Mouse (Mus musculus) retina, postnatal 1 day (tissue): ENCODE results near the gene Cela3a.
"Not testable (repeated sequence)": the region's sequence is repeated elsewhere in the genome, so short reads cannot be mapped to it uniquely, and the experiment has no call there.

Experiments
- DNase-seq: peaks from one replicate; pipeline ENCODE4 v3.0.0-alpha.2; 2012

Cela3a gene

DNA sequence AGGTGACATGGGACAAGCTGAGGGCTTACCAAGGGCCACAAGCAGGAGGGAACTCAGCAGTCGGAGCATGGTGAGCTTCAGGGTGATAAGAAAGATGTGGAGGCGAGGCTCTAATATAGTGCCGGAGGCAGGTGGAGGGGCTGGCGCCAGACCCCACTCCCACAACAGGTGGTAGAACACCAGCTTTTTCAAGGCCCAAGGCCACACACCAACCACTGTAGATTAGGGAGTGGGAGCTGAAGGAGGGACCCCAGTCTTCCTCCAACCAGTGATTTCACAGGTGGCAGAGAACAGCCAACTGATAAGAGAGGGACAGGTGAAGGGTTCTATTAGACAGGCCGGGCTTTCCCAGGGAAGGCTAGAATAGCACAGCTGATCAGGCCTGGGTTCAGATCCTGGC, at the start of gene Cela3a:
Cela3a (minus strand) TSS at position 101 of the 400 bp plus-strand sequence.
- DNase-seq: no peak

DNA sequence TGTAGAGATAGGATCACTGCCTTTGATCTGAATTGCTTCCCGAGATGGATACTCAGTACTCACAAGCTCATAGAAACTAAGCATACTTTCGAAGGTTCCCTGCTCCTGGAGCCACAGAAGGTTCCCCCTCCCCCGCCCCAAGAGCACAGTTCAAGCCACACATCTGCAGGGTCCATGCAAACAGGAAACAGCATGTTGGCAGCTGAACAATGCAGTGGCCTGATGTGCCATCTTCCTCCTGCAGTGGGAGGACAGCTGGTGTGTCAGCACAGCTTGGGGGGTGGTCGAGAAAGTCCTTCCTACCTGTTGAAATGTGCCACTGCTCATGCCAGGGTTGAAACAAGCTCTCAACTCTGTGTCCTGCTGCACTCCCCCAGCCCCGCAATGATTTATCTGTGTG, 49.3 kb upstream of the Cela3a start:
- DNase-seq: no peak

DNA sequence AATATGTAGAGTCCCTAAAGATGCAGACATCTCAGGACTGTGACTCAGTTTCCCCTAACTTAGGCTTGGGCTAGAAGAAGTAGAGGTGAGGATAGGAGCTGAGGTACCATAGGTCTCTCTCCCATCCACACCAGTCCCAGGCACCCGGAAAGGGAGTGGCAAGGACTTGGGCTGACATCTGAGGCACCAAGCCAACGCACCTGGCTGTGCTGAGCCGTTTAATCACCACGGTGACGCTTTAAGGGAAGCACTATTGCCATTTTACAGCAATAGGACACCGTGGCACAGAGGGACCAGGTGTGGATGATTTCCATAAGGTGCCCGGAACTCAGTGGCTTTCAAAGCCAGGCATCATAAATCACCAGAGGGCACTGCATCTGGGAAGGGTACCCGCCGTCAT, 48.7 kb upstream of the Cela3a start:
- no peak for DNase-seq

DNA sequence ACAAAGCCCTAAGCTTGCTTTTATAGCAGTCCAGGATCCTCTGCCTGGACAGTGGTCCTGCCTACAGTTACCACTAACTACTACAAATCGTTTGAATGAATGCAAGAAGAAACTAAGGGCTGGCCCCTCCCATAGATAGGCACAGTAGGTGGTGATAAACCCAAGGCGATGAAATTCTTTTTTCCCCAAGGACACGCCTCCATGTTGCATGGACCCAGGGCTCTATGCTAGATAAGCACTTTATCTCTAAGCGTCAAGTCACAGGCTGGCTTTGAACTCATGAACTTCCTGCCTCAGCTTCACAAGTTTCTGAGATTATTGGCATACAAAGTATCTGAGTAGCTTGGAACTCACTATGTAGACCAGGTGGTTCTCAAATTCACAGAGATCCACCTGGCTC, 47.7 kb upstream of the Cela3a start:
- no peak for DNase-seq

DNA sequence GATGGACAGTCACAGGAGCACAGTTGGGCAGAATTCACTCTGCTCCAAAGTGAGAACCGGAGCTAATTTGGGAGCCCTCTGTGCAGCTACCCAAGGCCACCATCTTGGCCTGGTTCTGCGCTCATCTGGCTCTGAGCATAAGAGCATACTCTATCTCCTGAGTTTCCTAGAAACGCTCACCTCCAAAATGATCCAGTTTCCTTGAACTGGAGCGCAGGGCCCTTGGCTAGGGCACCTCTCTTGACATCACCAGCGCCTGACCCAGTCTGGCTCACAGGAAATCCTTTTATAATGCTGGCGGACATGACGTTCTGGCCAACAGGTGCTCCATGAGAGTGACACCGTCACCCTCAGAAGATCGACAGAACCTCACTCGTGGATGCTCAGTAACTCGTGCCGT, 47.0 kb upstream of the Cela3a start:
- no peak for DNase-seq

DNA sequence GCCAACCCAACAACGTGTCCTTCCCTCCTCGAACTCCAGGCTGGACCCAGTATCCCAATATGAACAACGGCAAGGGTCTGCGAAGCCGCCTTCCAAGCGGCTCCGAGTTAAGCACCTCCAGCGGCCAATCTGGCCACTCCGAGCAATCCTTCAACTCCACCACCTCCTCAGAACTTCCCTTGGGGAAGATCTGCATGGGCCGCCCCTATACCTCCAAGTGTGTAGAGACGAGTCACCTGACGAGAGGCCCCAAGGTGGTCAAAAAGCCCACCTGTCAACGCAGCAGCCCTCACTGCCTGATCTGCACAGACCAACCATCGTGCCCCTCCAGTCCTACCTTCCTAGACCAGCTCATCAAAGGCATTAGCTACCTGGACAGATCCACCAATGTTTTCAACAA, 45.0 kb upstream of the Cela3a start:
- no peak for DNase-seq

DNA sequence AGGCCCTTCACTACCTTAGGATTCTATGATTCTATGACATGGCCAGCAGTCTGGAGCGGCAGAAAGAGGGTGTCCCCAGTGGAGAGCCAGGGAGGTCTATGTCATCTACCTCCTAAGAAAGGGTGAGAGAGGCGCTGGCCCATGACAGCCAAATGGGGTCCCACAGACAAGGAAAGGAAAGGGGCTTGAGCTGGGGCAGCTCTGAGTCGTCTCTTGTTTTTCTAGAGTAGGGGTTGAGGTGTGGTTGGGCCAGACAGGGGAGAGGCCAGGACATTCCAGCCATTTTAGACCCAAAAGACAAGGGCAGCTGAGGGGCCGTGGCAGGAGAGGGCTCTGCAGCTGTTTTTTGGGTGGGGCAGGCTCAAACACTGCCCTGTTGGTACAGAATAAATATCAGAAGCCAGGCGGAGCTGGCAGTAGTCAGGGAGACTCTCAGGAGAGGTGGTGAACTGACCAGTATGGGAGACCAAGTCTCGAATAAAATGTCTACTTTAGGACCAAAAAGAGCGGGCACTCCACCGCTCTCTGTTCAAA, 43.7 kb upstream of the Cela3a start, which contains the start of gene 1700013G24Rik:
1700013G24Rik (plus strand) TSS at position 51 of the 534 bp plus-strand sequence.
- no peak for DNase-seq

DNA sequence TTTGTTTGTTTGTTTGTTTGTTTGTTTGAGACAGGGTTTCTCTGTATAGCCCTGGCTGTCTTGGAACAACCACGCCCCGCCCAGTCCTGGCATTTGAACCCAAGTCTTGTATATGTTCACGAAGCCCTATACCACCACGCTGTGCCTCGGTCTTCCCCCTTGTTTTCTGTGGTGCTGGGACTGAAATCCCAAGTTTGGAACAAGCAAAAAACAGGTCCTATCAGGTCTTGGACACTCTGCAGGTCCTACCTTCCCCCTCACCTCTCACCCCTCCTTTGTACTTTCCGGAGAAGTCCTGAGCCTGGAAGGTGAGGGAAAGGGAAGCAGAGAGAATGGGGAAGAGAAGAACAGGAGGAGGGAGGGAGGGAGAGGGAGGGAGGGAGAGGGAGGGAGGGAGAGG, 42.6 kb upstream of the Cela3a start:
- DNase-seq: no peak

DNA sequence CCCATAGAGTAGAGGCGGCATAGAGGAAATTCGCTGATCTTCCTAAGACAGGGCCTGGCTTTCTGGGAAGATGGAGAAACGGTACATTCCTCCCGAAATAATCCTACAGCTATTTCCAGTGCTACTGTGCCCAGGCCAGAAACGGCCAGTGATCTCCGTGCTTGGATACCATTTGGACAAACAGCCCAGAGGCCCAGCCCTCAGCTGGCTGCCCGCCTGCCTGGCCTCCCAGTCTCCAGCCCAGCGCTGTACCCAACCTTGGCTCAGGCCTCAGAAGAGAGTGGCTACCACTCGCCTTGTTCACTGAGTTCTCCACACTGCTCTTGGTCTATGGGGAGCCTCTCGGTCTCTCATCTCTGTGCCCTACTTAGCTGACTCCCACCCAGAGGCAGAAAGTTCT, 40.1 kb upstream of the Cela3a start:
- no peak for DNase-seq

DNA sequence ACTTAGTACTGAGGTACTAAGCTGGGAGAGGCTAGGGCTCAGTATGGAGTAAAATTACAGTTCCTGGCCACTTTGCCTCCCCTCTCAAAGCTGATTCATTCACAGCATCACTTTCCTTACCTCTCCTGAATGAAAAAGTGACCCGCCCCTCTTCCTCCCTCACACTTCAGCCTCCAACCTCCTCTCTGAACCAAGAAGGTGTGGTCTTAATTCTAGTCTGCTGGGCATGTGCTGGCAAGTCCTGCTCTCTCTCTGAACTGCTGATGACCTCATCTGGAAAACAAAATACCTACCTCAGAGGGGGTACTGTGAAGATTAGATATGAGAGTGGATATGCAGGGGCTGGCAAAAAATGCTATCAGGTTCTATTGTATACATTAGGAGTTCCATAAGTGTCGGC, 39.5 kb upstream of the Cela3a start:
- no peak for DNase-seq

DNA sequence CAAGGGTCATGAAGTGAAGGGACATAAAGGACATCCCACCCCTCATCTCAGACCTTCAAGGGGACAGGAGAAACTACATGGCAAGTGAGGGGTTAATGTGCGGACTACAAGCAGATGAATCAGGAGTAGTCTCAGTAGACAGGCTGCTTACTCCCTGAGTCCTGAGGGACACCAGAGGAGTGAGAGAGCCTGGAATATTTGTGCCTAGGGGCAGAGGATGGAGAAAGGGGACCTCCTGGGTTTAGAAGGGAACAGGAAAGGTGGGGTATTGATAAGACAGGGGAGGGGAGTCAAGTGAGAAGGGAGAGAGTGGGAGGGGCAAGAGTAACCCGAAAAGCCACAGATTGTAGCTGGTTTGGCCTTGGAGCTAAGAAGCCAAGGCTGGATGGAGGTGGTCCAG, 39.0 kb upstream of the Cela3a start:
- DNase-seq: no peak

DNA sequence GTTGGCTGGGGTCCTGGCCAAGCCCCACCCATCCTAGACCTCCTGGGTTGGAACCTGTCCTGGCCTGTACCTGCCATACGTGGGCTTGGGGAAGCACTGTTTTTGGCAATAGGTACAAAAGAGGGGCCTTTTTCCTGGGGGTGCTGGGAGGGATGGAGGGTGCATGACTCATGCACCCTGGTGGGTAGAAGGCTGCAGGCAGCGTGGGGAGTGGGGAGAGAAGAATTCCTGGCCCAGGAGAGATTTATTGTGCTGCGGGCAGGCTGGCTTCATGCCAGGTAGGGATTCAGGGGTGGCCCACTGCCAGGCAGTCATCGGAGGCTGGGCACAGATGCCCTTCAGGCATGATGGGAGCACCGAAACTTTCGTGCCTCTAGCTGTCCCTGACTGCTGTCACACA, 38.6 kb upstream of the Cela3a start:
- DNase-seq: peak; percentile 49

DNA sequence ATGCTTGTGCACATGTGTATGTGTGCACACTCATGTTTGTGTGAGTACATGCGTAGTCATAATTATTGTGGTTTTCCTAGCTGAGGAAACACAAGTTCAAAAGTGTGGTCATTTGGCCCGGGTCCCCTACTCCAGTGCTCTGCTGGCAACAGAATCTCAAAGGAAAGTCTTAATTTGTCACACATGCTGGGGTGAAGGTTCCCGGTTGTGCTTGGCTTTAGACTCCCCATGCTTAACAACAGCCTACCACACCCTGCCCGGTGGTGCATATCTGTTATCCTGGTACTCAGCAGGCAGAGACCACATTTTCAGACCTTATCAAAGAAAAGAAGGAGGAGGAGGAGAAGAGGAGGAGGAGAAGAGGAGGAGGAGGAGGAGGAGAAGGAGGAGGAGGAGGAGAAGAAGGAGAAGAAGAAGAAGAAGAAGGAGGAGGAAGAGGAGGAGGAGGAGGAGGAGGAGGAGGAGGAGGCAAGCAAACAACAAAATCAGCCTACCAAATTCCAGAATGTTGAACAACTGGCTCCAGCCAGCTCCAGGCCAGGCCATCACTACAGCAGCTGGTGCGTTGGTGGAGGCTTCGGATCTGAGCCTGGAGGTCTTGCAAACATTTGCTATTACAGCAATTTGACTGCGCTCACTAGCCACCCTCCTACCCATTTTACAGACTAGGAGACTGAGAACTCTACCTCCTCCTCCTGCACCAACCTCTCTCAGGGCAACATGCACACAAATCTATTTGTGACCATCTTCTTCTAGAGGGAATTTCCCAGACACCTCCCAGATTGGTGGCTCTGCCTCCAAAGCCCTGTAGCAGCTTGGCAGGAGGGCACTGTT, 38.0 kb upstream of the Cela3a start:
- DNase-seq: no peak

DNA sequence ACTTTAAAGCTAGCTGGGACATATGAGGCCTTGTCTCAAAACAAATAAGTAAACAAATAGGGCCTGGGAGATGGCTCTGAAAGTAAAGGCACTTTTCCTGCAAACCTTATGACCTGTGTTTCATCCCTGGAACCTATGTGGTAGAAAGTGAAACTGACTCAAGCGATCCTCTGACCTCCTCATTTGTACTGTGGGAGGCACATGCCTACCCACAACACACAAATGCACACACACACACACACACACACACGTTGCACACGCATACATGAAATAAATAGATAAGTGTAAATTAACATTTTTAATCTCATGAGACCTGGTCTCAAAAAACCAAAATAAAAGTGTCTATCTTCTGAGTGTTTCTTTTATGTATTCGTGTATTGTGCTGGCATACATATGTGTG, 36.3 kb upstream of the Cela3a start:
- DNase-seq: no peak

DNA sequence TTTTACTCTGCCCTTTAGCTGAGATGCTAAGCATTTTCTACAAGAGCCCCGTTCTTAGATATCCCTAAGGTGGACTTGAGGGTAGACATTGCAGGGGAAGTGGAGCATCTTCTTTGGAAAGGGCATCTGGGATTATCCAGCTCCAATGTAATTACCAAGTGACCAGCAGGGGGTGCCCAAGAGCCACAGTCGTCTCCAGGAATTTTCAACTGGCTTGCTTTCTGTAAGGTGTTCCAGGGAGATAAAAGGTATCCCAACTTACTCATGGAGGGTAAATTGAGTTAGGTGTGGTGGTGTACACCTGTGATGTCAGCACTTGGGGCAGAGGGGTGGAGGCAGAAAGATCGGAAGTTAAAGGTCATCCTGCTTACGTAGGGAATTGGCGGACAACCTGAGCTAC, 34.0 kb upstream of the Cela3a start:
- peak; percentile 75 for DNase-seq

DNA sequence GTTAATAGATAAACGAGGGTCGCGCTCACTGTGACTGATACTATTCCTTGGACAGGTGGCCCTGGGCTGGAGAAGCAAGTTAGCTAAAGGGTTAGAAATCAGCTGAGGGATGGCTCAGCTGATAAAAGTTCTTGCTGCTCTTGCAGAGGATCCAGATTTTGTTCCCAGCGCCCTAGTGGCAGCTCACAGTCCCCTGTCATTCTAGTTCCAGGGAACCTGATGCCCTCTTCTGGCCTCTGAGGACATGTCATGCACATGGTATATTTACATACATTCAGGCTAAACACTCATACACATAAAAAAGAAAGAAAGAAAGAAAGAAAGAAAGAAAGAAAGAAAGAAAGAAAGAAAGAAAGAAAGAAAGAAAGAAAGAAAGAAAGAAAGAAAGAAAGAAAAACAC, 31.7 kb upstream of the Cela3a start:
- no peak for DNase-seq

DNA sequence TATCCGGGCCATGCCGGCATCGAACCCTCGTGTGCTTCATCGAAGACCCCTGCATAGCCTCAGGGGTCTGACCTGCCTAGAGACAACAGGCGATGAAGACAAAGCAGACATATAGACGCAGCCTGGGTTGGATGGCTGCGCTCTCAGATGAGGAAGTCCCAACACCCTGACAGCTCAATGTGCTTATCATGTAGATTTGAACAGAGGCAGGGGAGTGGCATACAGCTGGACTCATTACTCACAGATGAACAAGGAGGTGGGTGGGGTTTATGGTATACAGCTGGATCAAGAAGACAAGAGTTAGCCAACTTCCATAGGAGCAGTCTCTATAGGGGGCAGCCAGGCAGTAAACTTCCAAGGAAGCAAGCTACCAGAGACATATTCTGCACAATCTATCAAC, 29.3 kb upstream of the Cela3a start:
- DNase-seq: no peak

DNA sequence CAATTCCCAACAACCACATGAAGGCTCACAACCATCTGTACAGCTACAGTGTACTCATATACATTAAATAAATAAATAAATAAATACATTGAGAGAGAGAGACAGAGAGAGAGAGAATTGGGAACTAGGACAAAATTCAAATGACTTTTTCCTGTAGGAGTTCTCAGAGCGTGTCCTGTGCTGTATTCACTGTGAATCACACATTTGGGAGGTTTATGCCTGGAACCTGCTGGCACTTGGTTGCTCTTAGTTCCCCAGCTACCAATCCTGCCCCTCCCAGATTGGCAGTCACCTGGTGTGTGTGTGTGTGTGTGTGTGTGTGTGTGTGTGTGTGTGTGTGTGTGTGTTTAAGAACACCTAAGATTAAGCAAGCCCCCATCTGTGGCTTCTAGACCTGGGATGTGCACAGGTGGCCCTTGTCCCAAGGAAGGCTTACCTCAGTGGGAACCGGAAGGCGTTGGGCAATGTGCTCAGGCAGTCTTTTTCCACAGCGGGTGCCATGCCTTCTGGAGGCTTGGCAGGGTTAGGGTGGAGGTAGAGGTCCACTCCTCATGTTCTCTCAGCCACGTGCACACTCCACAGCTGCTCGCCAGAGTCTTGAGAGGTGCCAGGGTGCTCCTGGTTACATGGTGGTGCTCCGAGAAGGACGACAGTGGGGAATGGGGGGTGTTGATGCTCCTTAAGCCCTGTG, 27.5 kb upstream of the Cela3a start:
- no peak for DNase-seq

DNA sequence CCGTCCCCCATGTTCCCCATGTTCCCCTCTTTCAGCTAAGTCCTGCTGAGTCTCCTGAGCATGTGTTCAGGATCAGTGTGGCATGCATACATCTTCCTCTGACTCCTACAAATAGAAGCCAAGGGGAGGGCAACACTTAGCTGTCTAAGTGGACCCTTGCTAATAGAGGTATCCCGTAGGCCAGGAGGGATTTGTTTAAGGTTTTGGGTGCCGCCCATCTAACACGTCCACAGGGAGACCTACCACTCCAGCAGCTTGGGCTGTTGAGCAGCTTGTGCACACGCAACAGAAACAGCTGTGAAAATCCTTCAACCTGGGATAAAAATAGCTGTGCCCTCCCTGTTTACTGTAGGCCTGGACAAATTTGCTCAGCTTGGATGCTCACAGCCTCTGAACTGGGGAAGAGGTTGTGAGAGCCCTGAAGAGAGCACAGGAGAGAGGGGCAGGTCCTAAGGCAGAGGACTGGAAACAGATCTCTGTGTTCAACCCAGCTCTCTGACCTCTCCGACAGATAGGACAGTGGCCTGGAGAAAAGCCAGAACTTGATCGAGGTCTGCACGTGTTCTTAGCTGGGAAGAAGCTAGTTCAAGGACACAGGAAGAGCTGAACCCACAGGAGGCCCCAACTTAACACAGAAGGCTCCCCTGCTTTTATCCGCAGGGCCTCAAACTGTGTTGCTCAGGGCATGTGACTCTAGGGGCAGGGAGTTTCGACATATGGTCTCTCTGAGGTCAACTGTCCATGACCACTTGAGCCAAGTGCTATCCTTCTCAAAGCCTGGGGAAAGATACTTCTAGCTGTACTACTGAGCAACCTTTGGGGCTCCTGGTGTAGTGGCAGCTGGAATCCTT, 23.3 kb upstream of the Cela3a start:
- DNase-seq: not testable (repeated sequence)

DNA sequence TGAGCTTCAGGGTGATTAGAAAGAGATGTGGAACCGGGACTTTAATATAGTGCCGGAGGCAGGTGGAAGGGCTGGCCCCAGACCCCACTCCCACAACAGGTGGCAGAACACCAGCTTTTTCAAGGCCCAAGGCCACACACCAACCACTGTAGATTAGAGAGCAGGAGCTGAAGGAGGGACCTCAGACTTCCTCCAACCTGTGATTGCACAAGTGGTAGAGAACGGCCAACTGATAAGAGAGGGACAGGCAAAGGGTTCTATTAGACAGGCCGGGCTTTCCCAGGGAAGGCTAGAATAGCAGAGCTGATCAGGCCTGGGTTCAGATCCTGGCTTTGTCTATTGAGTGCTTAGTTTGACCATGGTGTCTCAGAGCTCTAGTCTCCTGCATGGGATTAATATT, 20.9 kb upstream of the Cela3a start, which contains the start of gene Cela3b:
Cela3b (minus strand) TSS at position 39 of the 400 bp plus-strand sequence.
- no peak for DNase-seq

DNA sequence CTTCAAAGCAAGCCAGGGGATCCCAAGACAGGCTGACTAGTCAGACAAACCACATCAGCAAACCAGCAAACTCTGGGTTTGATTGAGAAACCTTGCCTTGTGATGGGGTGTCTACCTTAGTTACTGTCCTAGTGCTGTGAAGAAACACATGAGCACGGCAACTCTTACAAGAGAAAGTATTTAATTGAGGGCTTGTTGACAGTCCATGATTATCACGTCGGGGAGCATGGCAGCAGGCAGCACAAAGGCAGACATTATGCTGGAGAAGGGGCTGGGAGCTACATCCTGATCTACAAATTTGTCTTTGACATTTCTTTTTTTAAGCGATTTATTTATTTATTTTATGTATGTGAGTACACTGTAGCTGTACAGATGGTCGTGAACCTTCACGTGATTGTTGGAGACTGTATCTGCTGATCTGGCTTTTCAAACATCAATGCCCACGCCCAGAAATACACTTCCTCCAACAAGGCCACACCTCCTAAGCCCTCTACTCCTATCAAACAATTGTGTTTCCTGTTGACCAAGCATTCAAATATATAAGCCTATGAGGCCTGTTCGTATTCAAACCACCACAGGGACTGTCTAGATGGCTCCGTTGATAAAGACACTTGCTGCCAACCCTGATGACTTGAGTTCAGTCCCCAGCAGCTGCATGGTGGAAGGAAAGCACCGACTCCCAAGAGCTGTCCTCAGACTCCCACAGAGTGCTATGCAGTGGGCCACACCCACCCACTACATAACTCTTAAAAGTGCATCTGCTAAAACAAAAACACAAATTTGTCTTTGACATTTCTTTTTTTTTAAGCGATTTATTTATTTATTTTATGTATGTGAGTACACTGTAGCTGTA, 8.3 kb upstream of the Cela3a start:
- no peak for DNase-seq

DNA sequence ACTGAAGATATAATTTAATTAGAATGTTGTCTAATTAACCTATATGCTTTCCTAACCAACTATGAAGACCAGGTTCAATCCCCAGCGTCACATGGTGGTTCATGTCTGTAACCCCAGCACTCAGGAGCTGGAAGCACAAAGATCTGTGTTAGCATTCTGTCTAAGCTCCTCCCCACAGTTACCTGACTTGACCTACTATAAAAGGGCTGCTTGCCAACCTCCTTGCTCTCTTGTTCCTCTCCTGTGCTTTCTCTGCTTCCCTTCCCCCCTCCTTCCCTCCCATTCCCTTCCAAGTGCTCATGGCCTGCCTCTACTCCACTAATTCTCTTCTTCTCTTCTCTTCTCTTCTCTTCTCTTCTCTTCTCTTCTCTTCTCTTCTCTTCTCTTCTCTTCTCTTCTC, 5.3 kb upstream of the Cela3a start:
- no peak for DNase-seq
